Mouse (Mus musculus): Measurements from ENCODE around the gene Gm20388.

The Gm20388 gene

GRCm38 (mm10) chr8:119915298-119915697 is 4.7 kb downstream of the Gm20388 start:
- DNase-seq (ENCODE audit: low read depth, low spot score), result no peak

GRCm38 (mm10) chr8:119916237-119916892 is 5.7 kb downstream of the Gm20388 start:
- peak; percentile 22 for DNase-seq (ENCODE audit: low read depth, low spot score)

- DNase-seq (ENCODE audit: low read depth, low spot score), result no peak
Measured at GRCm38 (mm10) chr8:119917415-119917814, 6.8 kb downstream of the Gm20388 start.

GRCm38 (mm10) chr8:119918155-119918567 is 7.5 kb downstream of the Gm20388 start:
- DNase-seq (ENCODE audit: low read depth, low spot score), result no peak

GRCm38 (mm10) chr8:119923259-119923658 is 12.6 kb downstream of the Gm20388 start:
- peak; percentile 33 for DNase-seq (ENCODE audit: low read depth, low spot score)

- DNase-seq (ENCODE audit: low read depth, low spot score), result peak; percentile 61
Measured at GRCm38 (mm10) chr8:119925428-119925827, 14.8 kb downstream of the Gm20388 start.

GRCm38 (mm10) chr8:119926474-119926873 is 15.8 kb downstream of the Gm20388 start:
- peak; percentile 52 for DNase-seq (ENCODE audit: low read depth, low spot score)

- DNase-seq (ENCODE audit: low read depth, low spot score), result peak; percentile 85
Measured at GRCm38 (mm10) chr8:119927422-119928092, 16.9 kb downstream of the Gm20388 start.

GRCm38 (mm10) chr8:119931317-119931716 is 20.7 kb downstream of the Gm20388 start:
- no peak for DNase-seq (ENCODE audit: low read depth, low spot score)

- DNase-seq (ENCODE audit: low read depth, low spot score), result no peak
Measured at GRCm38 (mm10) chr8:119933681-119934080, 23.0 kb downstream of the Gm20388 start.

GRCm38 (mm10) chr8:119935541-119935940 is 24.9 kb downstream of the Gm20388 start:
- DNase-seq (ENCODE audit: low read depth, low spot score), result no peak

- no peak for DNase-seq (ENCODE audit: low read depth, low spot score)
Measured at GRCm38 (mm10) chr8:119938481-119938880, 27.8 kb downstream of the Gm20388 start.

GRCm38 (mm10) chr8:119939336-119939735 is 28.7 kb downstream of the Gm20388 start:
- DNase-seq (ENCODE audit: low read depth, low spot score), result peak; percentile 43

- DNase-seq (ENCODE audit: low read depth, low spot score), result peak; percentile 62
Measured at GRCm38 (mm10) chr8:119941471-119941870, 30.8 kb downstream of the Gm20388 start.

GRCm38 (mm10) chr8:119943616-119944015 is 33.0 kb downstream of the Gm20388 start:
- peak; percentile 37 for DNase-seq (ENCODE audit: low read depth, low spot score)

GRCm38 (mm10) chr8:119944096-119944811 is 33.6 kb downstream of the Gm20388 start:
- peak; percentile 88 for DNase-seq (ENCODE audit: low read depth, low spot score)

GRCm38 (mm10) chr8:119946326-119946865 is 35.8 kb downstream of the Gm20388 start:
- peak; percentile 43 for DNase-seq (ENCODE audit: low read depth, low spot score)

- DNase-seq (ENCODE audit: low read depth, low spot score), result no peak
Measured at GRCm38 (mm10) chr8:119947653-119948052, 37.0 kb downstream of the Gm20388 start.

GRCm38 (mm10) chr8:119948340-119948739 is 37.7 kb downstream of the Gm20388 start:
- peak; percentile 80 for DNase-seq (ENCODE audit: low read depth, low spot score)

- DNase-seq (ENCODE audit: low read depth, low spot score), result peak; percentile 51
Measured at GRCm38 (mm10) chr8:119952282-119952681, 41.6 kb downstream of the Gm20388 start.

- DNase-seq (ENCODE audit: low read depth, low spot score), result peak; percentile 93
Measured at GRCm38 (mm10) chr8:119952747-119953146, 42.1 kb downstream of the Gm20388 start.

GRCm38 (mm10) chr8:119955333-119955732 is 44.7 kb downstream of the Gm20388 start:
- peak; percentile 49 for DNase-seq (ENCODE audit: low read depth, low spot score)
